Mouse (Mus musculus) stomach, postnatal 0 days (tissue): ENCODE measurements around the gene Zzef1.

ENCODE experiments used
- CTCF ChIP-seq: IDR thresholded peaks from 2 replicates; pipeline ENCODE4 v1.5.1; 2016; ENCODE audit warnings: antibody characterized with exemption, low read depth, mild to moderate bottlenecking, moderate library complexity
- EP300 ChIP-seq: optimal IDR thresholded peaks from 2 replicates; pipeline ENCODE3; 2016; ENCODE audit warnings: antibody characterized with exemption

- TF ChIP-seq CTCF (no peak), EP300 (no peak)
Observed at GRCm38 (mm10) chr11:72866446-72866845, 70.4 kb downstream of the Zzef1 start.
